Mouse (Mus musculus) kidney, adult 2 months (tissue): Measurements from ENCODE around the gene Tnfsf11.

Source experiments
- CTCF ChIP-seq: fragments of 200-500 bp; conservative IDR thresholded peaks from 2 replicates; pipeline ENCODE4 v1.5.1; 2011; ENCODE audit warnings: low read depth, mild to moderate bottlenecking, control low read depth, low read length, moderate library complexity, mixed read lengths; ENCODE audit not compliant: insufficient read depth, insufficient read length
- POLR2A ChIP-seq: fragments of 200-500 bp; IDR thresholded peaks from one replicate; pipeline ENCODE4 v1.6.1; 2011; ENCODE audit warnings: low read depth, low read length, control low read depth

- TF ChIP-seq CTCF (no peak), POLR2A (no peak)
Measured at GRCm38 (mm10) chr14:78355381-78355780, 47.5 kb upstream of the Tnfsf11 start.
